Mouse (Mus musculus): Measurements from ENCODE around the gene Kcnab1. TPM values are rescaled to one million over a fixed set of nuclear protein-coding genes. Genes with fewer than 3 reads are reported as not detected.
"Not testable (repeated sequence)": the region's sequence is repeated elsewhere in the genome, so short reads cannot be mapped to it uniquely, and the experiment has no call there.

Gene Kcnab1
- polyA plus RNA-seq, 1 experiment from 2014 or later: 3.8 TPM

DNA sequence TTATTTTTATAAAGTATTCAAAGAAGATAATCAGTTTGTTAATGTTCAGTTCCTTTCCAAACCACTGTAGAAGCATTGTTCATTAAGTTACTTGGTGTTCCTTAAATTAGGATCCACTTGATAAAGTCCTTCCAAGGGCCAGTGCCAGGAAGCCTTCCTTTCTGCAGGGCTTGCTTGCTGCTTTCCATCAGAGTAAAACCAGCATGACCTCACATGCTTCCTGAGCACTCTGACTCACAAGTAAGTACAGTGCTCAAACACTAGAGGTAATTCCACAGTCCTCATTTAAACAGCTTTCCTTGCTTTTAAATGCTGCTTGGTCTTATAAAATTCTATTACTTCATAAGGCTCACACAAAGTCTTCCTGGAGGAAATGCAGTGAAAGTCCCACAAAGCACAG is 276.6 kb downstream of the Kcnab1 start:
- no peak for ATAC-seq
- Histone ChIP-seq H3K4me3 (ENCODE audit: low read length) (no peak overlapping the region), H3K27ac (ENCODE audit: low read length) (no peak overlapping the region), H3K27me3 (replicated peaks; ENCODE audit: control insufficient read depth, insufficient read depth, low read length) (no peaks in the 10 kb centered on the region), H3K36me3 (ENCODE audit: control insufficient read depth, insufficient read depth, low read length) (peaks cover 13% of the 10 kb centered on the region), H3K4me2 (ENCODE audit: low read depth, low read length) (no peak overlapping the region), H3K4me1 (ENCODE audit: control insufficient read depth, insufficient read depth, low read length) (peaks cover 4% of the 10 kb centered on the region; the same call in 1 of the 2 replicates), H3K9me3 (ENCODE audit: control insufficient read depth, low read length) (no peaks in the 10 kb centered on the region), H3K9ac (ENCODE audit: low read depth, low read length) (no peak overlapping the region)

DNA sequence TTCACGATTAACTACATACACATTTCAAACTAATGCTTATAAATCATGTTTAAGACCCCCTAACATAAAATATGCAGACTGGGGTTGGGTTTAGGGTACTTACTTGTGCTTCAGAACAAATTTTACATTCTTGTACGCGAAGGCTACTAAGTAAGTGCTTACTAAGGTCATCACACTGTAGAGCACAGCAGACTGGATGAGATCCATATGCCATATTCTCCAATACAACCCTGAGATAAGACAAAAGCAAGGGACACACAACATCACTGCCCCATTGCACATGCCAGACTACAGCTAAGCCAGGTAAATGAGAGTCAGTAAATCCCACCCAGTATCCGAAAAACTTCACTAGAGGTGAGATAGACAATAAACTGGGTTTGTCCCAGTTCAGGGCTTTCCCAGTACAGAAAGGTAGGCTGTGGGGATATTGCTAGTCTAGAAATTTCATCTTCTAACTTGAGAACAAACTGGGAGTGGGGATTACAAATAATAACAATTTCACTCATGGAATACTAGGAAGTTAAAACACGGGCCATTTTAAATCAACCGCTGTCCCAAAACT is 282.1 kb downstream of the Kcnab1 start:
- Histone ChIP-seq H3K9ac (ENCODE audit: low read depth, low read length) (peak overlapping the region; percentile 98), H3K9me3 (ENCODE audit: control insufficient read depth, low read length) (no peaks in the 10 kb centered on the region), H3K27me3 (replicated peaks; ENCODE audit: control insufficient read depth, insufficient read depth, low read length) (no peaks in the 10 kb centered on the region), H3K27ac (ENCODE audit: low read length) (peak overlapping the region; percentile 89), H3K36me3 (ENCODE audit: control insufficient read depth, insufficient read depth, low read length) (0 out of 2 replicates have a peak, but pooled peaks cover 9% of the 10 kb centered on the region), H3K4me3 (ENCODE audit: low read length) (peak overlapping the region; percentile 89), H3K4me2 (ENCODE audit: low read depth, low read length) (peak overlapping the region; percentile 74), H3K4me1 (ENCODE audit: control insufficient read depth, insufficient read depth, low read length) (peaks cover 7% of the 10 kb centered on the region; the same call in 1 of the 2 replicates)
- 27% methylated on average over 6 of the region's 6 CpGs for WGBS
- ATAC-seq: no peak

GRCm38 (mm10) chr3:65391784-65392420 is 282.7 kb downstream of the Kcnab1 start:
- under 1% methylated on average over 37 of the region's 37 CpGs for WGBS
- no peaks in the 10 kb centered on the region for H3K27me3 ChIP-seq (replicated peaks; ENCODE audit: control insufficient read depth, insufficient read depth, low read length)
- peak overlapping the region; percentile 89 for H3K4me3 ChIP-seq (ENCODE audit: low read length)
- H3K4me2 ChIP-seq (ENCODE audit: low read depth, low read length): peak overlapping the region; percentile 74
- H3K27ac ChIP-seq (ENCODE audit: low read length): peak overlapping the region; percentile 89
- peak; percentile 73 for ATAC-seq
- no peaks in the 10 kb centered on the region for H3K9me3 ChIP-seq (ENCODE audit: control insufficient read depth, low read length)
- H3K4me1 ChIP-seq (ENCODE audit: control insufficient read depth, insufficient read depth, low read length): peaks cover 7% of the 10 kb centered on the region; the same call in 1 of the 2 replicates
- peak overlapping the region; percentile 98 for H3K9ac ChIP-seq (ENCODE audit: low read depth, low read length)
- 0 out of 2 replicates have a peak, but pooled peaks cover 9% of the 10 kb centered on the region for H3K36me3 ChIP-seq (ENCODE audit: control insufficient read depth, insufficient read depth, low read length)

DNA sequence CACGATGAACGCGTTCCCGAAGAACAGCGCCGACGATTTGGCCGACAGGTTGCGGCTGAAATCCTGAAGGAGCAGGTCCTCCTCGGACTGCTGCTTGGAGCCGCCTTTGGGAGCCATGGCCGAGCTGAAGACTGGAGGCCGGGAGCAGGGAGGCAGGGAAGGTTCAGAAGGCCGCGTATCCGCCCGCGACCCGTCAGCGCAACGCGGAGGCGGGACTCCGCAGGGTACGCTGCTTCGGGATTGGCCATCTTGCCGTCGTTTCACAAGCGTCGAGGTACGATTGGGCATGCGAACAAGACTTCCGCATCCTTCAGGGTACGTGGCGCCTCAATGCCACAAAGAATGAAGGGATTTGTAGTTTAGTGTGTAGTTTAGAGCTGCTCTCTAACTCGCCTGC is 283.2 kb downstream of the Kcnab1 start, which contains the start of gene Ssr3:
Gene Ssr3 (minus strand): TSS at position 203 of the 397 bp plus-strand sequence.
- Histone ChIP-seq H3K4me3 (ENCODE audit: low read length) (peak within 1 kb of the TSS; percentile 89), H3K4me2 (ENCODE audit: low read depth, low read length) (peak within 1 kb of the TSS; percentile 74), H3K9ac (ENCODE audit: low read depth, low read length) (peak within 1 kb of the TSS; percentile 98), H3K36me3 (ENCODE audit: control insufficient read depth, insufficient read depth, low read length) (0 out of 2 replicates have a peak, but pooled peaks cover 7% of the 10 kb centered on the region), H3K4me1 (ENCODE audit: control insufficient read depth, insufficient read depth, low read length) (peaks cover 7% of the 10 kb centered on the region; the same call in 1 of the 2 replicates), H3K27ac (ENCODE audit: low read length) (peak within 1 kb of the TSS; percentile 89), H3K27me3 (replicated peaks; ENCODE audit: control insufficient read depth, insufficient read depth, low read length) (no peaks in the 10 kb centered on the region), H3K9me3 (ENCODE audit: control insufficient read depth, low read length) (no peaks in the 10 kb centered on the region)
- peak; percentile 99 for ATAC-seq
- WGBS: under 1% methylated on average over 36 of the region's 36 CpGs

DNA sequence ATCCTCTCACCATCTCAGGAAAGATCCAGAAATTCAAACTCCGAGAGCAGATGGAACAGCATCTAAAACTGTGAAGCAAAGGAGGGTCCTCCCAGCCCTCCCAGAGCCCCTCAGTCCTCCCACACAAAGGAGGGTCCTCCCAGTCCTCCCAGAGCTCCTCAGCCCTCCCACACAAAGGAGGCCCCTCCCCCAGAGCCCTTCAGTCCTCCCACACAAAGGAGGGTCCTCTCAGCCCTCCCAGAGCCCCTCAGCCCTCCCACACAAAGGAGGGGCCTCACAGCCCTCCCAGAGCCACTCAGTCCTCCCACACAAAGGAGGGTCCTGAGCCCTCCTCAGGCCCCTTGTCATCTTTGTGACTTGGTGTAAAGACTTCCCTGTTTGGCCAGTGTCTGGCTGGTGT is 285.9 kb downstream of the Kcnab1 start:
- not testable (repeated sequence) for H3K36me3 ChIP-seq (ENCODE audit: control insufficient read depth, insufficient read depth, low read length); H3K4me2 ChIP-seq (ENCODE audit: low read depth, low read length); H3K9me3 ChIP-seq (ENCODE audit: control insufficient read depth, low read length); H3K4me3 ChIP-seq (ENCODE audit: low read length); H3K4me1 ChIP-seq (ENCODE audit: control insufficient read depth, insufficient read depth, low read length); H3K9ac ChIP-seq (ENCODE audit: low read depth, low read length); ATAC-seq; H3K27me3 ChIP-seq (replicated peaks; ENCODE audit: control insufficient read depth, insufficient read depth, low read length); H3K27ac ChIP-seq (ENCODE audit: low read length)
- WGBS: 95% methylated on average over 1 of the region's 1 CpGs

GRCm38 (mm10) chr3:65396835-65397504 is 287.8 kb downstream of the Kcnab1 start:
- Histone ChIP-seq H3K27ac (ENCODE audit: low read length) (no peak overlapping the region), H3K4me1 (ENCODE audit: control insufficient read depth, insufficient read depth, low read length) (no peaks in the 10 kb centered on the region), H3K9ac (ENCODE audit: low read depth, low read length) (no peak overlapping the region), H3K4me3 (ENCODE audit: low read length) (no peak overlapping the region), H3K4me2 (ENCODE audit: low read depth, low read length) (no peak overlapping the region), H3K27me3 (replicated peaks; ENCODE audit: control insufficient read depth, insufficient read depth, low read length) (no peaks in the 10 kb centered on the region), H3K36me3 (ENCODE audit: control insufficient read depth, insufficient read depth, low read length) (no peaks in the 10 kb centered on the region), H3K9me3 (ENCODE audit: control insufficient read depth, low read length) (no peaks in the 10 kb centered on the region)
- ATAC-seq: no peak
- 78% methylated on average over 4 of the region's 4 CpGs for WGBS

- Histone ChIP-seq H3K4me1 (ENCODE audit: control insufficient read depth, insufficient read depth, low read length) (no peaks in the 10 kb centered on the region), H3K36me3 (ENCODE audit: control insufficient read depth, insufficient read depth, low read length) (no peaks in the 10 kb centered on the region), H3K4me2 (ENCODE audit: low read depth, low read length) (no peak overlapping the region), H3K27ac (ENCODE audit: low read length) (no peak overlapping the region), H3K4me3 (ENCODE audit: low read length) (no peak overlapping the region), H3K9ac (ENCODE audit: low read depth, low read length) (no peak overlapping the region), H3K9me3 (ENCODE audit: control insufficient read depth, low read length) (no peaks in the 10 kb centered on the region), H3K27me3 (replicated peaks; ENCODE audit: control insufficient read depth, insufficient read depth, low read length) (no peaks in the 10 kb centered on the region)
- 91% methylated on average over 3 of the region's 3 CpGs for WGBS
- ATAC-seq: no peak
Measured at GRCm38 (mm10) chr3:65397566-65397965, 288.4 kb downstream of the Kcnab1 start.

- Histone ChIP-seq H3K27me3 (replicated peaks; ENCODE audit: control insufficient read depth, insufficient read depth, low read length) (no peaks in the 10 kb centered on the region), H3K4me1 (ENCODE audit: control insufficient read depth, insufficient read depth, low read length) (no peaks in the 10 kb centered on the region), H3K36me3 (ENCODE audit: control insufficient read depth, insufficient read depth, low read length) (no peaks in the 10 kb centered on the region), H3K9me3 (ENCODE audit: control insufficient read depth, low read length) (no peaks in the 10 kb centered on the region), H3K4me3 (ENCODE audit: low read length) (no peak overlapping the region), H3K4me2 (ENCODE audit: low read depth, low read length) (no peak overlapping the region), H3K9ac (ENCODE audit: low read depth, low read length) (no peak overlapping the region), H3K27ac (ENCODE audit: low read length) (no peak overlapping the region)
- whole genome bisulfite sequencing: 76% methylated on average over 4 of the region's 4 CpGs
- no peak for ATAC-seq
Measured at GRCm38 (mm10) chr3:65405781-65406180, 296.6 kb downstream of the Kcnab1 start.

DNA sequence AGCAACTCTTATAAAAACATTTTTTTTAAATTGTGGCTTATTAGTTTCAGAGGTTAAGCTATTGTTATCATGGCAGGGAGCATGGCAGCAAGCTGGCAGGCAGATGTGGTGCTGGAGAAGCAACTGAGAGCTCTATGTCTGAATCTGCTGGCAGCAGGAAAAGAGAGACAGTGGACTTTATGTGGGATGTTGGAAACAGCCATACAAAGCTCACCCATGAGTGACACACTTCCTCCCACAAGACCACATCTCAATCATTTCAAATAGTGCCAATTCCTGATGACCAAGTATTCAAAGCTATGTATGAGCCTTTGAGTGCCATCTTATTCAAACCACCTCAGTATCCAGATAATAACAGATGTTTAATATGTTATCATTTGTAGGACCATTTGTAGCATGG is 298.7 kb downstream of the Kcnab1 start:
- H3K27me3 ChIP-seq (replicated peaks; ENCODE audit: control insufficient read depth, insufficient read depth, low read length): no peaks in the 10 kb centered on the region
- no peaks in the 10 kb centered on the region for H3K9me3 ChIP-seq (ENCODE audit: control insufficient read depth, low read length)
- no peak overlapping the region for H3K4me3 ChIP-seq (ENCODE audit: low read length)
- H3K4me2 ChIP-seq (ENCODE audit: low read depth, low read length): no peak overlapping the region
- ATAC-seq: no peak
- H3K9ac ChIP-seq (ENCODE audit: low read depth, low read length): no peak overlapping the region
- no peaks in the 10 kb centered on the region for H3K4me1 ChIP-seq (ENCODE audit: control insufficient read depth, insufficient read depth, low read length)
- no peaks in the 10 kb centered on the region for H3K36me3 ChIP-seq (ENCODE audit: control insufficient read depth, insufficient read depth, low read length)
- no peak overlapping the region for H3K27ac ChIP-seq (ENCODE audit: low read length)
